Comparison of ENCODE assay signal across 13 mouse cellular contexts in the genomic region with DNA sequence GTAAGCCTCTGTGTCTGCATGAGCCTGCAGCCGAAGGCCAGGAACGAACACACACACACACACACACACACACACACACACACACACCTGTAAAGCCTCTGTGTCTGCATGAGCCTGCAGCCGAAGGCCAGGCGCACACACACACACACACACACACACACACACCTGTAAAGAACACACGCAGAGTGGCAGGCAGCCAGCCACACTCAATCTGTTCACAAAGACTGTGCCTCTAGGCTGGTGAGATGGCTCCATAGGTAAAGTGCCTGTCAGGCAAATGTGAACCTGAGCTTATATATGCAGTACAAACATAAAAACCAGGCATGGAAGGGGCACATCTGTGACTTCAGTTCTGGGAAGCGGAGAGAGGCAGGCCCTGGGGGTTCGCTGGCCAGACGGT. TPM values are rescaled to one million over a fixed set of nuclear protein-coding genes. Genes with fewer than 3 reads are reported as not detected.
A peak's percentile ranks its signal among the peaks of the same experiment; 100 is the strongest.
DNase-seq lines count a peak whose midpoint lies in the region; ATAC-seq lines count a peak whose summit lies in the region.
"Had no signal": no experiment of that assay in that cellular context is flagged by ENCODE, and none has a peak within 500 bp of the region (broad histone marks: within the 10 kb centered on the region; RNA-seq: fewer than 3 reads in every experiment).

No protein-coding gene starts in this region.

- H3K9ac ChIP-seq in forebrain, embryonic 13.5 days: no peak overlapping the region
- H3K9ac ChIP-seq in forebrain, embryonic 16.5 days (replicated peaks; ENCODE audit: low read depth, low read length): no peak overlapping the region
- H3K9ac ChIP-seq in hindbrain, embryonic 15.5 days: no peak overlapping the region
- H3K9ac ChIP-seq: embryonic facial prominence, embryonic 13.5 days; kidney, embryonic 15.5 days; lung, embryonic 14.5 days; stomach, embryonic 15.5 days had no signal

- 0 out of 2 replicates have a peak overlapping the region, but pooled peaks have one; percentile 10 for H3K27ac ChIP-seq in forebrain, embryonic 13.5 days
- no peak overlapping the region for H3K27ac ChIP-seq in forebrain, embryonic 16.5 days (ENCODE audit: low read length)
- peak overlapping the region; percentile 34; the same call in 1 of the 2 replicates for H3K27ac ChIP-seq in hindbrain, embryonic 15.5 days (replicated peaks)
- H3K27ac ChIP-seq: embryonic facial prominence, embryonic 13.5 days; kidney, embryonic 15.5 days; stomach, embryonic 15.5 days had no signal

- H3K4me3 ChIP-seq in forebrain, embryonic 13.5 days: no peak overlapping the region
- no peak overlapping the region for H3K4me3 ChIP-seq in forebrain, embryonic 16.5 days (replicated peaks; ENCODE audit: low read length)
- H3K4me3 ChIP-seq in hindbrain, embryonic 15.5 days: no peak overlapping the region
- H3K4me3 ChIP-seq: embryonic facial prominence, embryonic 13.5 days; kidney, embryonic 15.5 days; stomach, embryonic 15.5 days had no signal

- 78% methylated on average over 8 of the region's 8 CpGs for WGBS in forebrain, embryonic 13.5 days
- 66% methylated on average over 8 of the region's 8 CpGs for WGBS in forebrain, embryonic 16.5 days
- WGBS in hindbrain, embryonic 15.5 days: 66% methylated on average over 8 of the region's 8 CpGs

- no peaks in the 10 kb centered on the region for H3K9me3 ChIP-seq in forebrain, embryonic 13.5 days (replicated peaks)
- H3K9me3 ChIP-seq in forebrain, embryonic 16.5 days (ENCODE audit: control insufficient read depth, low read length): no peaks in the 10 kb centered on the region
- no peaks in the 10 kb centered on the region for H3K9me3 ChIP-seq in hindbrain, embryonic 15.5 days
- H3K9me3 ChIP-seq: embryonic facial prominence, embryonic 13.5 days; kidney, embryonic 15.5 days; stomach, embryonic 15.5 days had no signal

- no peak overlapping the region for H3K4me2 ChIP-seq in forebrain, embryonic 13.5 days
- no peak overlapping the region for H3K4me2 ChIP-seq in forebrain, embryonic 16.5 days (ENCODE audit: low read length)
- no peak overlapping the region for H3K4me2 ChIP-seq in hindbrain, embryonic 15.5 days
- H3K4me2 ChIP-seq: embryonic facial prominence, embryonic 13.5 days; kidney, embryonic 15.5 days; lung, embryonic 14.5 days; stomach, embryonic 15.5 days had no signal

- peaks cover 4% of the 10 kb centered on the region; the same call in 1 of the 2 replicates for H3K36me3 ChIP-seq in forebrain, embryonic 13.5 days (ENCODE audit: poor library complexity, severe bottlenecking)
- no peaks in the 10 kb centered on the region for H3K36me3 ChIP-seq in forebrain, embryonic 16.5 days (ENCODE audit: control insufficient read depth, insufficient read depth)
- no peaks in the 10 kb centered on the region for H3K36me3 ChIP-seq in hindbrain, embryonic 15.5 days
- H3K36me3 ChIP-seq: kidney, embryonic 15.5 days; stomach, embryonic 15.5 days had no signal

- peak; percentile 21 for DNase-seq in thymus, postnatal 25 days
- DNase-seq in thymus, postnatal 0 days (ENCODE audit: low spot score): no peak
- no peak for DNase-seq in testis, postnatal 14 days (ENCODE audit: low spot score)
- DNase-seq in ovary, postnatal 36 days (ENCODE audit: low spot score): no peak
- DNase-seq: adrenal gland, adult 8-10 months; B cell, adult 2 months; lung, embryonic 14.5 days had no signal

- ATAC-seq in forebrain, embryonic 13.5 days: no peak
- ATAC-seq in forebrain, embryonic 16.5 days: no peak
- ATAC-seq in hindbrain, embryonic 15.5 days (ENCODE audit: low FRiP score, low read depth): 0 out of 2 replicates have a peak, but pooled peaks have one; percentile 10

- no peaks in the 10 kb centered on the region for H3K27me3 ChIP-seq in forebrain, embryonic 13.5 days
- no peaks in the 10 kb centered on the region for H3K27me3 ChIP-seq in forebrain, embryonic 16.5 days (replicated peaks; ENCODE audit: control insufficient read depth, insufficient read depth, low read length)
- no peaks in the 10 kb centered on the region for H3K27me3 ChIP-seq in hindbrain, embryonic 15.5 days
- H3K27me3 ChIP-seq: embryonic facial prominence, embryonic 13.5 days; kidney, embryonic 15.5 days; stomach, embryonic 15.5 days had no signal

- peaks cover 52% of the 10 kb centered on the region for H3K4me1 ChIP-seq in forebrain, embryonic 13.5 days
- peaks cover 26% of the 10 kb centered on the region for H3K4me1 ChIP-seq in forebrain, embryonic 16.5 days (replicated peaks; ENCODE audit: control insufficient read depth, insufficient read depth, low read length)
- H3K4me1 ChIP-seq in hindbrain, embryonic 15.5 days (replicated peaks): peaks cover 48% of the 10 kb centered on the region

RNA-seq across cellular contexts. Expression of gene Phf2, which starts 20.1 kb away (rescaled TPM):
- 10.6 and 10.9 TPM in 2 replicates for polyA plus RNA-seq in forebrain, embryonic 13.5 days (2015; fragmentation: Nextera tagmentation; extraction: Ambion mirVana)
- 10.2 and 11.5 TPM in 2 replicates for polyA plus RNA-seq in forebrain, embryonic 16.5 days (2015; fragmentation: Nextera tagmentation; extraction: Ambion mirVana)
- polyA plus RNA-seq in thymus, postnatal 0 days (2015; fragmentation: Nextera tagmentation; extraction: Ambion mirVana): 11.9 and 13.0 TPM in 2 replicates
- 8.2 and 8.5 TPM in 2 replicates for polyA plus RNA-seq in hindbrain, embryonic 15.5 days (2015; fragmentation: Nextera tagmentation; extraction: Ambion mirVana)
